Mouse (Mus musculus) adrenal gland, postnatal 25 days (tissue): ENCODE results near the gene Mip. TPM values are rescaled to one million over a fixed set of nuclear protein-coding genes. Genes with fewer than 3 reads are reported as not detected.
"Not testable (repeated sequence)": the region's sequence is repeated elsewhere in the genome, so short reads cannot be mapped to it uniquely, and the experiment has no call there.

Experiments used
- DNase-seq: peaks from one replicate; pipeline ENCODE4 v3.0.0; 2021; ENCODE audit warnings: mixed read lengths
- total RNA-seq: library from RNA; stranded (reverse); gene quantifications from 2 replicates; pipeline ENCODE4 v1.2.3, GENCODE M21; 2021

Mip gene
- total RNA-seq, 1 experiment from 2014 or later, result not detected

DNA sequence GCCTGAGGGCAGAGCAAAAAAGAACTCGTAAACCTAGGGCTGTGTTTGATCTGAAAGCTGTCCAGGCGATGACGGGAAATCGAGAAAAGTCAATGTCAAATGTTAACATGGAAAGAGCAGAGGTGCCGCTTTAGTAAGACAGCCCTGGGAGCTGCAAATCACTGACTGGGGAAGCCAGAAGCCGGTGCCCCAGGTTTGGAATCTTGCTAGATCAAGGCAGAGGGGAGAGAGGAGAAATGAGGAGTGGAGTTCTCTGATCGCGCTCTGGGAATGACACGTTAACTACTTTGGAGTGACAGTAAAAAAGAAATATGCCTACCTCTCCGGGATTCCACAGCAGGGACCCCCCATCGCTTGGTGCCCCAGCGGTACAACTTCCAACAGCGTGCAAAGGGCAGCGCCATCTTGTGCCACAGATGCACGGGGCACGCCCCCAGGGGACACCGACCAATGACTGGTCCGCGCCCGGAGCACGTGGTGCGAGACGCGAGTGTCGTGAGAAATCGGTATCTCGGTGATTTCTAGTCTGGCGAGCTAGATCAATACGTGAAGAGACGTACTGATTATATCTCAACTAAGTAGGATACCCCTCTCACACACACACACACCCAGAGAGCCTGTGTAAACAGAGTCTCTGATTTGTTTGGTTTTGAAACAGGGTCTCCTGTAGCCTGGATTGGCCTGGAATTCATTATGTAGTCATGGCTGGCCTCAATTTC lies 14.1 kb upstream of the Mip start, which contains the start of gene Spryd4:
TSS of gene Spryd4 (minus strand) at position 418 of the 719 bp plus-strand sequence.
- peak; percentile 92 for DNase-seq

DNA sequence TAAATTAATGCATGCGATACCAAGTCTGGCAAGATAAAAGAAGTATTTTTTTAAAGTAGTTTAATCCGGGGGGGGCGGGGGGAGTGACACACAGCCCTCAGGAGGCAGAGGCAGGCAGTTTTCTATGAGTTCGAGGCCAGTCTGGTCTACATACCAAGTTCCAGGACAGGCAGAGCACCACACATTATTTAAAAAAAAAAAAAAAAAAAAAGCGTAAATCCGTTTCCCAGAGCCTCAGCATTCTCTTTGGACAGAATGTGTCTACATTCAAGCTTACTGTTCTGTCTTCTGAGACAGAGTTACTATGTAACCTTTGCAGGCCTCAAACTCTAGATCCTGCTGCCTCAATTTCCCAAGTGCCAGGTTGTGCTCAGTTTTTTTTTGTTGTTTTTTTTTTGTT lies 13.5 kb upstream of the Mip start:
- no peak for DNase-seq

DNA sequence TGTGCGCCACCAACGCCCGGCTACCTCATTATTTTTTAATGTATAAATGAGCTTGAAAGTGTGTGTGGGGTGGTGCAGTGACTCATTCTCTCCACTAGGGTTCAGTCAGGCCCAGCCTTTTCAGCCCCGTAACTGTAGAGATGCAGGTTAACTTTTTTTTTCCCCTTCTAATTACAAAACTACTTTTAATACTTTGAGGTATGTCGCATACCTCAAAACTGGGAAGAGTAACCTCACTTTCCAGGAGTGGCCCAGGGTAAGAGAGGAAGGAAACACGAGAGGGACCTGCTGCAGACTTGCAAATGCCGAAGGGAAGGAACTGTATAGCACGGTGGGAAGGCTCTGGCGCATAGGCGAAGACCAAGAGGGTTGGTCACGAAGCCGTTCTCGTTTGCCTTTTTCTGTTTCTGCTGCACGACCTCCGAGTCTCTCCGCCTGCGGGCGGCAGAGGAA lies 12.7 kb upstream of the Mip start:
- peak; percentile 35 for DNase-seq

DNA sequence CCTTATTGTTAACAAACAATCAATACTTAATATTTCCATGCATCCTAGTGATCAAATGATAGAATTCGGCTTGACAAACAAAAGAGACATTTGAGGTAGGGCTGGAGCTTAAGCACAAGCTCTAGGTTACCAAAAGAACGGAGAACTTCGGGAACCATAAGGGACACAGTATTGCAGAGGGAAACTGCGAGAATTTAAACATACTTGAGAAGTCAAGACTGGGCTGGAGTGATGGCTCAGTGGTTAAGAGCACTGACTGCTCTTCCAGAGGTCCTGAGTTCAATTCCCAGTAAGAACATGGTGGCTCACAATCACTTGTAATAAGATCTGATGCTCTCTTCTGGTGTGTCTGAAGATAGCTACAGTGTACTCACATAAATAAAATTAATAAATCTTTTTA lies 11.5 kb upstream of the Mip start:
- DNase-seq, result not testable (repeated sequence)

DNA sequence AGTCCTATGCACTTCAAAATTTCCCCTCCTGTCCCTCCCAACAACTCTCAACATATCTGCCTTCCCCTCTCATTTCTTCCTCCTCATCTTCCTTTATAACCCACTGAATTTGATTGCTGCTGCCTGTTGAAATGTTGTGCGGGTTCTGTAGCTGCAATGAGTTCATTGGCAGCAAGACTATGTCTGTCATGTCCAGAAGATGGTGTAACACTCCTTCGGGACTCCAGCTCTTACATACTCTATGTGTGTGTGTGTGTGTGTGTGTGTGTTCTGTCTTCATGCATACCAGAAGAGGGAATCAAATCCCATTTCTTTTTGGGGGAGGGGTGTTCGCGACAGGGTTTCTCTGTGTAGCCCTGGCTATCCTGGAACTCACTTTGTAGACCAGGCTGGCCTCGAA lies 10.7 kb upstream of the Mip start:
- DNase-seq, result no peak

DNA sequence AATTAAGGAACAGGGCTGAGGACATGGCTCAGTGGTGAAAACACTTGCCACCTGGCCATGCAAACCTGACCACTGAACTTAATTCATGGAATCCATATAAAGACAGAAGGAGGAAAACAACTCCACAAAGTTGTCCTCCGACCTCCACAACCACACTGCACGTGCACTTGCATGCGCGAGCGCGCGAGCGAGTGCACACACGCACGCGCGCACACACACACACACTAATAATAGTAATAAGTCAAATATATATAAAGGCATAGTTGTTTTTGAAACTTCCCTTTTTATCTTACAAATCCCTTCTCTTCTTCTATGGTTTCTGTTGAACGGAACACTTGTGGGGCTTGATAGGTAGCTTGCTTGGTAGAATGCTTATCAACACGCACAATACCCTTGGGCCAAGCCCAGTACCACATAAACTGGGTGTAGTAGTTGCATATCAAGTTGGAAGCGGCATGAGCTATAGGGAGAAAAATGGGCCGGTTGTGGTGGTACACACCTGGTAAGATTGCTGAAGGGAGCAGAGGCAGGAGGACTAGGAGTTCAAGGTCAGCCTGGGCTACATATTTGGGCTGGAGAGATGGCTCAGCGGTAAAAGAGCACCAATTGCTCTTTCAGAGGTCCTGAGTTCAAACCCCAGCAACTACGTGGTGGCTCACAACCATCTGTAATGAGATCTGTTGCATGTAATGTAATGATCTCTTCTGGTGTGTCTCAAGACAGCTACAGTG lies 7.1 kb upstream of the Mip start:
- no peak for DNase-seq

DNA sequence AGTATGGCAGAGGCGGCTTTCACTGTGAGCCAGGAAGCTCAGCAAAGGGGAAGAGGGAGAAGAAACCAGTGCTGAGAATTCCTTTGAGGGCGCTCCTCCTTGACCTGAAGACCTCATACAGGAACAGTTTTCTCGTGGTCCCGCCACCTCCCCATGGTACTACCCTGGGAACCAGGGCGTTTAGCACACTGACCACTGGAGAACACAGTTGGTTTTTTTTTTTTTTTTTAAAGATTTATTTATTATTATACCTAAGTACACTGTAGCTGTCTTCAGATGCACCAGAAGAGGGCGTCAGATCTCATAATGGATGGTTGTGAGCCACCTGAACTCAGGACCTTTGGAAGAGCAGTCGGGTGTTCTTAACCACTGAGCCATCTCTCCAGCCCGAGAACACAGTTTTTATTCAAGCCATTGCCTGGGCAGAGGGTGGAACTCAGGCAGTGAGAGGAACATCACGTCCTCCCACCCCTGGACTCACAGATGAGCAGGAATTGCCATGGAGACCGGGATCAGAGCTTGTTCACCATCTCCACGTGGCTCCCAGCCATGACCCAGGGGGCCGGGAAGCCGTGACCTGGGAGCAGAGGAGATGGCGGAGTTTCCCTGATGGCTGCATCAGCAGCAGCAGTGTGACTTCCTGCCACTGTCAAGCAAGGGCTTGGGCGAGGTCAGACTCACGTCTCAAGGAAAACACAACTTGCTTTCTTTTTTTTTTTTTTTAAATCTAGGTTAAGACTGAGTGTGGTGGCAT lies 3.9 kb upstream of the Mip start:
- DNase-seq, result no peak

DNA sequence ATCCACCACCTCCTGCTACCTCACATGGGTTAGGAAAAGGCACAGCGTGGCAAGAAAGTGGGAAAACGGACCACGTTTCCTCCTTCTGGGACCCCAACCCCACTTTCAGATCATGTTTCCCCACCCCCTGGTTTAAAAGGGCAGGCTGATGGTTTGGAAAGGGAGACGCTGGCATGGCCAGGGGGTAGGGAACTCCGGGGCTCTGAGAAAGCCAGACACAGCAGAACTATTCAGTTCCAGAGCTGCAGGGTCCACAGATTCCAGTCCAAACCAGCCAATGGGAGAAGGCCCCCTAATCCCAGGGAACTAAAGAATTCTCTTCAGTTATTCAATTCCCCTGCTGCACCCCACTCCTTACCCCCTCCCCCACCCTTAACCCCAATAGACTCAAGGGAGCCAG lies 574 bp upstream of the Mip start:
- no peak for DNase-seq

DNA sequence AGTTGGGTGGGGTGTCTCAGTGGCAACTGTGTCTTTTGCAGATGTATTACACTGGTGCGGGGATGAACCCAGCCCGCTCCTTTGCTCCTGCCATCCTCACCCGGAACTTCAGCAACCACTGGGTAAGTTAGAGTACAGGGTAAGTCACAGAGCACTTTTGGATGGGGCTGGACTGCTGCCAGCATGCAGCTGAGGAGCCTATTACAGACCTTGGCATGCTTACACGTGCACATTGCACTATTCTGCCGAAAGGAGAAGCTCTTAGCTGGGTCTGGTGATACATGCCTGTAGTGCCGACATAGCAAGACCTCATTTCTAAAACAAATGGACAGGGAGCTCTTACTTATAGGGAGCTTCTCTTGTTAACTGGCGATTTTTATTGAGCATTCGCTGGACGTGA lies 2.0 kb downstream of the Mip start:
- no peak for DNase-seq

DNA sequence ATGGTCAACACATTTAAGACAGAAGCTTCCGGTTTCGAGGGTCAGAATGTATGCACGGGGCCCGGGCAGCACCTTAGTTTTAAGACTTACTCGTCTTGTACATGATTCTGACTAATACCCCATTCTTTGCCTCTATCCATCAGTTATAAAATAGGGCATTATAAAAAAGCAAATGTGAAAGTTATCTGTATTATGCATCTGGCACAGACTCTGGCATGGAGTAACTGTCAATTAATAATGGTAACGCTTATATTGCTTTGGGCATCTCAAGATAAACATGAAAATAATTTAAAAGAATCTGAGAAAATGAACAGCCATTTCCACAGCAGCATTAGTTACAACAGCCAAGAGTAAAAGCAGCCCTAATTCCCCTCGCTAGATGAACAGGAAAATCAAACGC lies 2.4 kb downstream of the Mip start:
- DNase-seq, result no peak

DNA sequence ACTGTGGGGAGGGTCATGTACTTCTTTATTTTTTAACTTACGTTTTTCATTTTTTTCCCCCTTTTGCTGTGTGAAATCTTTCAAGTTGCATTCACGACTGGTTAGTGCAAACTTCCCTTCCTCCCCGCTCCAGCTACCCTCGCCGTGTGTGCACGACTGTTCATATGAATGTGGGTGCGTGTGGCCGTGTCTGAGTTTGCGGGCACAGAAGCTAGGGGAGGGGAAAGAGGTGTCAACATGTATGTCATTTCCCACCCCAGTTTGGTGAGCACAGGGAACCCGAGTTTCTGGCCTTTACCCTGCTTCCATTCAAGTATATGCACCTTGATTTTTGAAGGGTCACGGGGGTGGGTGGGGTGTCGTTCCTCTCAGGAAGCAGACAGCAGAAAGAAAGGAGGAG lies 4.9 kb downstream of the Mip start:
- no peak for DNase-seq

DNA sequence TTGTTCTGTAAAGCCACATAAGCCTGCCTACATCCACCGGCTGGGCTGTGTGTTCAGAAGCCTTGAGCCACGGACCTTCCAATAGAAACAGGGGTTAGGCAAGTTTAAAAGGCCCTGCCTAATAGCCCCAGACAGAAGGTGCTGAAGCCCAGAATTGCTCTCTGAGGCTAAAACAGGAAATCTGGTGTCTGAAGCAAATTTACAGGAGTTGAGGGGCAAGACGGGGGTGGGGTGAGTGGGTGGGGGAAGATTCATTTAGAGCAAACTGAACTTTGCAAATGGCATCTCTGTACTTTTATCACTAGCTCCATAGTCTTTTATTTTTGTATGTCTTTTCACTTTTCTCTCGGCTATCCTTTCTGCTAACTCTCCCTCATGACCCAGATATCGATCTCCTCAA lies 5.5 kb downstream of the Mip start:
- no peak for DNase-seq

DNA sequence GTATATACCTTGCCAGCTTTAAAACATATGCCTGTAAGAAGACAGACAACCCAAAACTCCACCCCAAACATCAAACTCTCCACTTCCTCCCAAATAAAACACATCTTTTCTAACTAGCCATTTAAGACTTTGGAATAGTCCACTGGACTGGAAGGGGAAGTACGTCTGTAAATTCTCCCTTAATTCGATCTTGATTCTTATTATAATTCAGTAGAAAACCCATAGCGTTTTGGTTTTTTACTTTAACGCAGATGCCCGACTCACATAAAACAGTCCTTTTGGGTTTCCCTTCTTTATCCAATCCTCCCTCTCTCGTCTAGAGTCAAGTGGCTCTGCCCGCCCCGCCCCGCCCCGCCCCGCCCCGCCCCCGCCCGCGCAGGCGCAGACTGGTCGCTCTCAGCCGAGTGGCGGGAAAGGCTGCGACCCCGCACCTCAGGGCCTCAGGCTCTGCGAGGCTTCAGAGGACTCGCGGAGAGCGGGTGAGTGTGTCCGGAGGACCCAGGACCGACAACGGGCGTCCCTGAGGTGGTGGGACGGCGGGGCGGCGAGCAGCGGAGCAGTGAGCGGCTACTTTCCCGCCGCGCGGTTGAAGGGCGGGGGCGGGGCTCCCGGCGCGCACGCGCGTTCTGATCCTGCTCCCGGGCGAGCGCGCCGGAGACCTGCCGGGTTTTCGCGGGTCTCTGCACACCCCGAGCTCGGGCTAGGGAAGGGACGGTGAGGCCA lies 6.2 kb downstream of the Mip start, which contains the start of gene Timeless:
TSS of gene Timeless (plus strand) at position 369 of the 723 bp plus-strand sequence.
- DNase-seq, result peak; percentile 89

DNA sequence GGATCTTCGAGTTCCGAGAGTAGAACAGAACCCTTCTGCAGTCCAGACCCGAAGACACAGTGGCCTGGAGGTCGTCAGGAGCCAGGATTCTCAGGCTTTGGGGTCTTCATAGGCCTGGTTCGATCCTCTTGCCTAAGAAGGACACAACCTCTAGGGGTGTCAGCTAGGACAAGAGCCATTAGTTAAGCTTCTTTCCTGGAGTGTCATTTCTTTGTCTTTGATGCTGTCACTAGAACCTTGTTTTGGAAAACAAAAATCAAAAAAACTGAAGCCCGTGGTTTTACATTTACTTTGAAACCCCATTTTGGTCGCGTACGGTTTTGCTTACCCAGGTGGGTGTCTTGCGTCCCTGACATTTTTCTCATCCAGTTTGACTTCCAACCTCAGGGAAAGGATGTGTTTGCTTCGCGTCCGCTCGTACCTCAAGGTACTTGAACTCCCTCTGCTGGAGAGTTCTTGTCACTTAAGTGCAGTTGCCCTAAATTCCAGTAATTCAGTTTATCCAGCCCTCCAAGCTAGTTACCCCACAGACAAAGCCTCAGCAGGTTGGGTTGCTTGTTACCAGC lies 6.9 kb downstream of the Mip start:
- DNase-seq, result no peak

DNA sequence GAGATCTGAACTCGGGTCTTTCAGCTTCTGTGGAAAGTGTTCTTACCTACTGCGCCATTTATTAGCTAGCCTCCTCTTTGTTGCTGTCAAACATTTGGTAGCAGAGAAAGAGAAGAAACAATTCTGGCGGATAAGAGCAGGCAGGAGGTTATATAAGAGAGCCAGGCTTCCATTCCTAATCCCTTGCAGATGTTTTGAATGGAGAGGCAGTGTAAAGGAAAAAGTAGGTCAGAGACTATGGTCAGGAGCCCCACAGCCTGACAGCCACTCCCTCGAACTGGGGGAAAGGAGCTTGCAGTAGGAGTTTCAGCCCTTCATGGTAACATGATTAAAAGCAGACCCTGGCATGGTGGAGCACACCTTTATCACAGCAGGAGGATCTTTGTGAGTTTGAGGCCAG lies 10.7 kb downstream of the Mip start:
- no peak for DNase-seq

DNA sequence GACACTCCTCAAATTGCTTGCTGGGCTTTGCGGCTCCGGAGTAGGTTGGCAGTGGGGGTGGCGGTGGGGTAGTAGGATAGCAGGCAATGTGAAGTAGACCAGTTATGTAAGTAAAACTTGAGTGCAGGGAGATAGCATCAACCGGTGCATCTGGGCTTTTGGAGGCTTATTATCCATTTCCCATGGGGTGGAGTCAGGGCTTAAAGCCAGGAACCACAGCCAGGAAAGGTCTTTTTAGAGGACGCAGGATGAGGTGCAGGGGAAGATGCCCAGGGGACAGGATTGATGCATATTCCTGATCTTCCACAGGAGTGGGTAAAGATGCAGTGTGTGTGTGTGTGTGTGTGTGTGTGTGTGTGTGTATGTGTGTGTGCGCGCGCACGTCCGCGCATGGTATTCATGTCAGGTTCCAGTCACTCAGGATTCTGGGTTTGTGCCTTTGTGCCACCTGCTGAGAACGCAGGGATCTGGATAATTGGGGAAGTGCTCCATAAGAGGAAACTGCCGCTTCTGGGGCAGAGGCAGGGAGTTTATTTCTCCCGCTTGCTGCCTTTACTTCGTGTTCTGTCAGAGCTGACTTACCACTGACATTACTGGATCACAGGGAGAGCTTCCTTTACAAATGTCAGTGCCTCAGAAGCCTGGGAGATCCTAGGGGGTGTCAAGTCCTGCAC lies 12.3 kb downstream of the Mip start:
- no peak for DNase-seq

DNA sequence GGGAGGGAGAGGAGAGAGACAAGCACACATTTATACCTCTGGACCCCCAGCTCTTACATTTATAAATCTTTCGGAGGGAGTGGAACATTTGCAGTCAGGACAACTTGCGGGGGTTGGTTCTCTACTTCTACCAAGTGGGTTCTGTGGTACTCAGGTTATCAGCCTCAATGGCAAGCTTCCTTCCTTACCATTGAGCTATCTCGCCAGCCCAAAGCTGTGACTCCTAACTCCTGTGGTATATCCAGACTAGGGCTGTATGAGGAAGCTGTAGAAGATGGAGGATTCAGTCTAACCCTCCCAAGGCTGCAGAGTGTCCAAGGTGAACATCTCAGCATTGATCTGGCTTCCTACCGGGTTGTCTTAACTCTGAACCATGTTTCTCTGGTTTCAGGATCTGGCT lies 13.5 kb downstream of the Mip start:
- DNase-seq, result no peak

DNA sequence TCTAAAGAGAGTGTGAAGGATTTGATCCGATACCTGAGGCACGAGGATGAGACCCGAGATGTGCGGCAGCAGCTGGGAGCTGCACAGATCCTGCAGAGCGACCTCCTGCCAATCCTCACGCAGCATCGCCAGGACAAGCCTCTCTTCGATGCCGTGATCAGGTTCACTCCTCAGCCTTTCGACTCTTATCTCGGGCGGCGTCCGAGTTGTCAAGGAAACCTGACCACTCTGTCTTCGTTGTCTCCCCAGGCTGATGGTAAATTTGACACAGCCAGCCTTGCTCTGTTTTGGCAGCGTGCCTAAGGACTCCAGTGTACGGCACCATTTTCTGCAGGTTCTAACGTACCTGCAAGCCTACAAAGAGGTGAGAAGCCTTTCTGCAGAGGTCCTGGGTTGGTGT lies 14.5 kb downstream of the Mip start:
- DNase-seq, result no peak

DNA sequence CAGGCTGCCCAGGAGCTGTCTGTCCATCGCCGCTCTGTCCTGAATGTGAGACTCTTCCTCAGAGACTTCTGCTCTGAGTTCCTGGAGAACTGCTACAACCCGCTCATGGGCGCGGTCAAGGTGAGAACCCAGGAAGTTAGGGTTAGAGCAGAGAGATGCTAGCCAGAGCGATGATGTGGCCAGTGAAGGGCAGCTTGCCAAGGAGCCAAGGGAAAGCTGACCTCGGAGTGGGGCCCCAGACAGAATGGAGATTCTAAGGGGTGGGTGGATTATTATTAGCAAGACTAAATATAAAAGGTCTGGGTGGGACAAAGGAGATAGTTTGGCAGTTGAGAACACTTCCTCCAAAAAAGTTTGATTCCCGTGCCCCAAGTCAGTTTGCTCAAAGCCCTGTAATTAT lies 17.6 kb downstream of the Mip start:
- DNase-seq, result no peak

DNA sequence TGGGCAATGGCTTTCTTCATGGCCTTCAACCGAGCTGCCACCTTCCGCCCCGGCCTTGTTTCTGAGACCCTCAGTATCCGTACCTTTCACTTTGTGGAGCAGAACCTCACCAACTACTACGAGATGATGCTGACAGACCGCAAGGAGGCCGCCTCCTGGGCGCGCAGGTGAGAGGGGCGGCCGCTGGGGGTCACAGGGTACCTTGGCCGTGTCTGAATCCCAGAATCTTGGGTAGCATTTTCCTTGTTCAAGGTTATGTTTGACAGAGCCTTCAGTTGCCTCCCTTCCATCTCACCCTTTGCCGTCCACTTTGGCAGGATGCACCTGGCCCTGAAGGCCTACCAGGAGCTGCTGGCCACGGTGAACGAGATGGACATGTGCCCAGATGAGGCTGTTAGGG lies 18.5 kb downstream of the Mip start:
- no peak for DNase-seq

DNA sequence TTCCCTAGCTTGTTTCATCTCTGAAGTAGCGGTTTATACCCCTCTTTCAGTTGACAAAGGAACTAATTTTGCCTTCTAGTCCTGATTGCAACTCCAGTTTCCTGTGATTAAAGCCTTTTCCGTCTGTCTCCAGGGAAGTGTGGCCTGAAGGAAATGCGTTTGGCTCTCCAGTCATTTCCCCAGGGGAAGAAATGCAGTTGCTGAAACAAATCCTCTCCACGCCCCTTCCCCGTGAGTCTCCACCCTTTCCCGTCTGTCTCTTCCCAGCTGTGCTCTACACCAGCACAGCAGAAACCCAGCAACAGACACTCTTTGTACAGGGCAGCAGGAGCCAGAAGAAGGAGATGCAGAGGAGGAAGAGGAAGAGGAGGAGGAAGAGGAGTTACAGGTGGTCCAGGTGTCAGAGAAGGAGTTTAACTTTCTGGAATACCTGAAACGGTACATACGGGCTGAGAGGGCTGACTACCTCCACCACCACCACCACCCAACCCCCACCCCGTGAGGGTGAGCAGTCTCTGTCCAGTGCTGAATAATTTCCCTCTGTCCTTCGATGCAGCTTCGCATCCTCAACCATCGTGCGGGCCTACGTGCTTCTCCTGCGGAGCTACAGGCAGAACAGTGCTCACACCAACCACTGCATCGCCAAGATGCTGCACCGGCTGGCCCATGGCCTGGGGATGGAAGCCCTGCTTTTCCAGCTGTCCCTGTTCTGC lies 21.5 kb downstream of the Mip start:
- DNase-seq, result no peak
